Mouse (Mus musculus) fibroblast of lung, adult 2 months (primary cell): ENCODE measurements around the gene Rflna.
A peak's percentile ranks its signal among the peaks of the same experiment; 100 is the strongest.

ENCODE experiments used
- DNase-seq: peaks from one replicate; pipeline ENCODE4 v3.0.0-alpha.2; 2011; ENCODE audit warnings: low read depth

The Rflna gene

DNA sequence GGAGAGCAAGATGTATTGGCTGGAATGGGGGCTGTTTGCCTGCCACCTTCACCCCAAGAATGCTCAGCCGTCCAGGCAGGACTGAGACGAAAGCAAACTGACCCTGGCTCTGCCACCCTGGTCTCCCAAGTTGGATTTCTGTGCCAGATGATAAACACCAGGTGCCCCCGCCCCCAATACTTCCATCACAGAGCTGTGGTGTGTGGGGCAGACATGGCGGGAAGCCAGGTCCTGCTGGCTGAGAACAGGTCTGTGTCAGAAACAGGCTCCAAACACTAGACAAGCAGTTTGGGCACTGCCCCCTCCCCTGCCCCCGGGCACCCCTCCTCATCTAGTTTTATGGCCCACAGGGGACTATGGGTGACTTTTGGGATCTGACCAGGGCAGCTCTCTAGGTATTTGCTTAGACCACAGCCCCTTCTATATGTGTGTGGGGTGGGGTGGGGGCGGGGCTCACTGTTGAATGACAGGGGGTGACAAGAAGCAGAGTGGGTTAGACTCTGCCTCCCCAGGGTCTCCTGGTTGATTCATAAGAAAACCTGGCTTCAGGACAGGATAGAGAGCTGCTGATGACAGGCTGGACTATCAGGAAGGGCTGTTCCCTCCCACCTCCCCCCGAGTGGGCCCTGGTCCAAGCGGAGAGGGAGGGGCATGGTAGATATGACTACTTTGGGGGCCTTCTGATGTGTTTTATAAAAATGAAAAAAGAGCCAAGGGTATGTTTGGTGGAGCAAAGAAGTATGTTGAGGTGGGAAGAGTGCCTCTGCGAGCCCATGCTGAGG, 3.0 kb downstream of the Rflna start:
- peak; percentile 52 for DNase-seq

DNA sequence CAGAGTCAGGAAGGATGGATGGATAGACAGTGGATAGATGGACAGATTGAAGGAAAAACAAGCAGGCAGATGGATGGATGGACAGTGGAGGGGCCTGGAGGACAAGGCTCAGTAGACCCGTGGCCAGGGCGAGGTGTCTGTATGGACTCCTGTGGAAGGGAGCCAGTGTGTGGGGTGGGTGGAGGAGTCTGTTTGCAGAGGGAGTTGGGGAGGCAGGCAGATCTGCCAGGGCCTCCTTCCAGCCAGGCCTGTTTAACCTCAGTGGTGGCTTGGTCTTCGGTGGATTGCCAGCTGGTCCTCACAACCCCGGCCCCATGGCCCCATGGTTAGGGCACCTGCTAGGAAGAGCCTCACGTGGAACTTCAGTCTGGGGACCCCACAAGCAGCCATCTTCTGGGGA, 3.9 kb downstream of the Rflna start:
- DNase-seq = no peak

DNA sequence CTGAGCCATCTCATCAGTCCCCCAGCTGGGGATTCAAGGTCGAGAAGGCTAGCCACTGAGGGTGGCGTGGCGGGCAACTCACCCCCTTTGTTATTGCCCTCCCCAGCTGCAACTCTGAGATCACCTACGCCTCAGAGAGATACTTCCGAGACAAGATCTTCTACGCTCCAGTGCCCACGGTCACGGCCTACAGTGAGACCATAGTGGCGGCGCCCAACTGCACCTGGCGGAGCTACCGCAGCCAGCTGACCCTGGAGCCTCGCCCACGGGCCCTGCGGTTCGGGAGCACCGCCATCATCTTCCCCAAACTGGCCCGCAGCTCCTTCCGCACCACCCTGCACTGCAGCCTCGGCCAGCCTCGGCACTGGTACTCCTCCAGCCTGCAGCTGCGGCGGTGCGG, 8.1 kb downstream of the Rflna start:
- DNase-seq = no peak

DNA sequence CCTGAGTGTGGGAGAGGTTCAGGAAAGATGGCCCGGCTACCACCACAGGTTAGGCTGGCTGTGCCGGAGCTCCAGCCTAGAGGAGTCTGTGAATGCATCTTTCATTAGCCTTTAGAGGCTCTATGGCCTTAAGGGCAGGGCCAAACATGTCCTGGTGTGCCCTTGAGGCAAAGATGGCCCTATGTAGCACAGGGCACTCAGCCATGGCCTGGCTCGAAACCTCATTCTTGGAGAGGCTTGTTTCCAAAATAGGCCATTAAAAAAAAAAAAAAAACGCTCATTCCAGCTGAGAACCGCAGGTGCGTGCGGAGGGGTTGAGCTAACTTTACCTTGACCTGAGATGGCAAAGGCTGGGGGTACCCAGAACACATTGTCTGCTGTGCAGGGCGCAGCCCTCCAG, 8.6 kb downstream of the Rflna start:
- no peak for DNase-seq

DNA sequence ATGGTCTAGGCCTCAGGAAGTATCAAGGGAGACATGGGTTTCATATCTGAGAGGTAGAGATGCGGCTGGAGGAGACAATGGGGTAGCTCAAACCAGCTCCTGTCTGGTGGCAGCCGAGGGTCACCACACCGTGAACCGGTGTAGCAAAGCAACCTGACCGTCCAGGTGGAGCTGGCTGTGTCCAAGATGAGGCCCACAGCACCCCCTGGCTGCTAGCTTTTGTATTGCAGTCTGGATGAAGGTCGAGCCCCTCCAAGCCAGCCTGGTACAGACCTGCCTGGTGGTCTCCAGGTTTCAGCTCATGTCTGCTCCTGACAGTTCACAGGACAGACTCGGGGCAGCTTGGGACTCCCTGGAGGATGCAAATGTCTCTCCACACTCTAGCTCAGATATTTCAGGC, 11.5 kb downstream of the Rflna start:
- DNase-seq = no peak

DNA sequence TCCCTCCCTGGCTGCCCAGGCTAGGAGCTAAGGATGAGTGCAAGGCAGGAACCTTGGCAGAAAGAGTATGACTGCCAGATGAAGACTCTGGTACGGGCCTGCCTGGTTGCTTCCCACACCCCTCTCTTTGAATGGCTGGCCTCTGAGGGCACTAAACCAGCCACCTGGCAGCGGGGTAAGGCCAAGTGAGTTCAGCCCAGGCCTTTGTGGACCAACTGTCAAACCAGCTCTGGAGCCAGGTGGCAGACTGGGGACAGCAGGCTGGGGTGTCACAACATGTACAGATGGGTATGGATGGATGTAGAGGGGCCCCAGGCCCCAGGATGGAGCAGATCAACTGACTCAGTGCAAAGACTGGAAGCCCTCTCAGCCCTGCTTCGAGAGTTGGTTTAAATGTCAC, 12.0 kb downstream of the Rflna start:
- DNase-seq = no peak

DNA sequence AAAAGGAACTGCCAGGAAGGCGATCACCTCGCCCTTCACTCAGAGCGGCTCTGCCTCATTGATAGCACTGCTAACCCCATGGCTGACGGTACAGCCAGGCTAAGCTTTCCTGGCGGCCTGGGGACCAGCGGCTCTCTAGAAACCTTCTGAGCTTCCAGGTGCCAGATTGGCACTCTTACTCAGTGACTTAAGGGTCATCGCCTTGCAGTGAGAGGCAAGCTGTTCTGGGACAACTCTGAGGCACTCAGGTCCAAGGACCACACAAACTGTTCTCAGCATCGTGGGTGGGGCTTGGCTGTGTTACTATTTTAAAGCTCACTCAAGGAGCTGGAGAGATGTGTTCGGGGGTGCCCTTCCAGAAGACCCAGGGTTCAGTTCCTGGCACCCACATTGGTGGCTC, 12.6 kb downstream of the Rflna start:
- no peak for DNase-seq

DNA sequence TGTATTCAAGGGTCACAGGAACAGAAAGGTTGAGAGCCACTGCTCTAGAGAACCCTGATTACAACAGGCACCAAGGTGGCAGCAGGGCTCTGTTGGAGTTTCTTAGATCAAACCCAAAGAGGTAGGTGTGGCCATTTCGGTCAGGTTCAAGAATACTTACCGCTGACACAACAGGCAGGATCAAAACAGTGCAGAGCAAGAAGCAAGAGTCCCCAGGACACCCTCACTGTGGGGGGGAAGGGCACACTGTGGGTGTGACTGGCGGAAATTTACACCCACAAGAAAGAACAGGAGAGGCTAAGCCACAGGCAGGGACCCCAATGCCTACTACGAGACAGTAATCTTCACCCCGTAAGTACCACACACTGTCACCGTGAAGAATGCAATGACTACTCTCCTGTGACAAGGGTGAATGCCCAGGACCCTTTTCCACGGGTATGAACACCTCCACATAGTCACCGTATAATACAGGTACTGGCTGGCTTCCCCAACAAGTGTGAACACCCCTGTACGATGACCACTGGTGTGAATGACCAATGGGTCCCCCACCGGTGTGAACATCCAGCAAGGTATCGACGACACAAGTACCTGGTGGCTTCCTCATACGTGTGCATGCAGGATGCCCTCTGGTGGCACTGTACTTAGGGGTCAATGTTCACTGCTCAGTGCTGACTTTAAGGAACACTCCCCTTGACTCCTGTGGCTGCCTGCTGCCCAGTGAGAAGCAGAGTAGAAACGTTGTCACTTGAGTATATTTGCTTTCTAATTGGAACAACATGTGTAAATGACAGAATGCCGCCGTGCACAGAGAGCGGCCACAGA, 13.6 kb downstream of the Rflna start:
- DNase-seq = no peak

DNA sequence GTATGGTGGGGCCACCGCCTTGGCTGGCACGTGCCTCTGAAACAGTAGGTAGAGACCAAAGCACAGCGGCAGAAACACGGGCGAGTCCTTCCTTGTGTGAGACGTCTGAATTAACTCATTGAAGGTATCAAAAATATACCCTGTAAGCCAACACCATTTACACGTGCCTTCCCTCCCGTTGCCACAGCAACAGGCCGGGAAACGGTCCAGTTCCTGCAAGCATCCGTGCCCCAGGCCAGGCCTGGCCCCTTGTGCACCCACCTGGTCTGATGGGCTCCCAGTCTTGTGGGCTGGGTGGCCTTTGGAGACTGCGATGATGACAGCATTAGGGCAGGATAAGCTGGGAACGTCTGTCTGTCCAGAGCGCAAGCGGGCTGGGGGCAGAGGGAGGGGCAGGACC, 14.3 kb downstream of the Rflna start:
- no peak for DNase-seq

DNA sequence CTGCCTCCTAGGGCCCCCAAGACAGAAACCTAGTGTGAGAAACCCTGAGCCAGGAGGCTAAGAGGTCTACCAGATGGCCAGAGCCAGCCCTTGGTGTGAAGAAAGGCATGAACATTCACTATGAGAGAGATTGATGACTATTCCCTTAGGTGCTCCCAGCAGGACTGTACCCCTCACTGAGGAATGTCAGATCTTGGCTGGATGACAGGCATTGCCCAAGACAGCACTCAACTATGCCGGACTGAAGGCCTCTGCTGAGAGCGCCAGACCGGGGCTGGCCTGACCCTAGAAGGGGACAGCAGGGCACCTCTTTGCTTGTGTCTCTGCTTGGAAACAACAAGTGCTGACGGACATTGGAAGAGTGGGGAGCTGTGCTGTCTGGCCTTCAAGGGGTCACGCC, 16.1 kb downstream of the Rflna start:
- peak; percentile 72 for DNase-seq

DNA sequence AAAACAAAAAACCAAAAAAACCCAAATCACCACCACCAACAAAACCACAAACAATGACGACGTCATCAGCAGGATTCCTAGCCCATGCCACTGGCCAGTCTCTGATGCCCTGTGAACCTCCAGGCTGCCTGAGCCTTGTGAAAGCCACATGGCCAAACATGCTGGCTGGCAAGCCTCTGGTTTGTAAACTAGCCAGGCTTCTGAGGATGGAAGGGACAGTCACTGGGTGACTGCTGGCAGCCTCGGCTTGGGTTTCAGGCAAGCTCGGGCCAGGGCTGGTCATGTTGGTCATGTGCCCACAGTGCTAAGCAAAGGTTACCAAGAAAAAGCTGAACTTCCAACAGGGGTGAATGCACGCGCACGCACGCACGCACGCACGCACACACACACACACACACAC, 18.3 kb downstream of the Rflna start:
- DNase-seq = peak; percentile 83

DNA sequence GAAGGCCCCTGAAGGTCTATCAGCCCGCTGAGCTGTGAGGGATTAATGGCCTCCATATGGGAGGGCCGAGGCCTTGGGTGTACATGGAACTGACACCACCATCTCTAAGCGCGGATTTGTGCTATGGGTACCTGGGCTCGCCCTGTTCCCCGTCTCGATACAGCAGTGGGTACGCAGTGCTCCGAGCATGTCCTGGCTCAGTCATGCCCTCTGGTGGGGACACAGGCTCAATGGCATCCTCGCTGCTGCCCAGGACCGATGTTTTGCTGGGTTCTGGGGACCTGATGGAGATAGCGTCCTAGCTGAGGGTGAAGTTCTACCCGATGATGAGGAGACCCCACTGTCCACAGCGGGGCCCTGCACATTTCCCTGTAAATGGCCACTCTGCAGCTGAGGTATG, 21.0 kb downstream of the Rflna start:
- DNase-seq = no peak

DNA sequence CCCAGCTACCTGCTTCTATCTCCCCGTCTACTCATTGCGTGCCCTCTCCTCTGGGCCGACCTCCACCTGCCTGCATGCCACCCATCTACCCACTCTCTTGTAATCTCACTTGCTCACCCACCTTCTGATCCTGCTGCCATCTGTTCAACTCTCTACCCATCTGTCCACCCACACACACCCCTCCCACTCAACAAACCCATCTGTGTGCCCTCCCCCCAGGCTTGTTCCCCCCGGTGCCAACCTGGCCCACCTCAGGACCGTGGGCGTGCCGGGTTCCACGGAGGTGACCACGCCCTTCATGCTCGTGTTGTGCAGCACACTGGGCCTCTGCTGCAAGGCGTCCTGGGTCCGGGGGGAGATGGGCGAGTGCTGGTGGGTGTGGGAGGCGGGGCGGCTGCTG, 25.4 kb downstream of the Rflna start:
- DNase-seq = no peak

DNA sequence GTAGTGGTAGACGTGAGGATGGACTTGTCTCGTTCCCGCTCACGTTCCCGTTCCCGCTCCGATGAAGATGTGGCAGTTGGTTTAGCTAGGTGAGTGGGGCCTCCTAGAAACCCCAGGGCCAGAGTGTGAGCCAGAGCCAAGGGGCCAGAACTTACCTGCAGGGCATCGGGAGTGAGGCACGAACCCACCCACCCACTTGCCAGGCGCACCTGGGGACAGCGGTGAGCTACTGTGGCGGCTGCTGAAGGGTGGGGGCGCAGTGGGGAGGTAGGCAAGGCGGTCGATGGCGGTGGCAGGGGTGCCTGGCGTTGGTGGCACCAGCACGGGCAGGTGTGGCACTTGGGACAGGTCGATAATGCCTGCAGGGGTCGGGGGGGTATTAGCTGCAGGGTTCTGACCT, 25.9 kb downstream of the Rflna start:
- no peak for DNase-seq

DNA sequence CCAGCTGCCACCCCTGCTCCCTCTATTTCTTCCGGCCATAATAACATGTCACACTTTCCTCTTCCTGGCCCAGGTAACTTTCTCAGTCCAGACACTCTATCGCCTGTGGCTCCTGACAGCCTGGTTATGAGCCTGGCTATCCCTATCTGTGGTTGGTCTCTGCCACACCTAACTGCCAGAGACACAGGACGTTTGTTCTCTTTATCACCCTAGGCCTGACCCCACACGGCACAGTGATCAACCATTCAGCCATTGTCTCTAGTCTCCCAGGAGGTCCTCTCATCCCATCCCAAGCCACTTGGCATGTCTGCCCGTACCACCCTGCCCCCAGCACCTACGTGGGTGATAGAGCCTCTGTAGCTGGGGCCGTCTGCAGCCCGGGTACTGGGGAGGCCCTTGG, 33.5 kb downstream of the Rflna start:
- DNase-seq = no peak

DNA sequence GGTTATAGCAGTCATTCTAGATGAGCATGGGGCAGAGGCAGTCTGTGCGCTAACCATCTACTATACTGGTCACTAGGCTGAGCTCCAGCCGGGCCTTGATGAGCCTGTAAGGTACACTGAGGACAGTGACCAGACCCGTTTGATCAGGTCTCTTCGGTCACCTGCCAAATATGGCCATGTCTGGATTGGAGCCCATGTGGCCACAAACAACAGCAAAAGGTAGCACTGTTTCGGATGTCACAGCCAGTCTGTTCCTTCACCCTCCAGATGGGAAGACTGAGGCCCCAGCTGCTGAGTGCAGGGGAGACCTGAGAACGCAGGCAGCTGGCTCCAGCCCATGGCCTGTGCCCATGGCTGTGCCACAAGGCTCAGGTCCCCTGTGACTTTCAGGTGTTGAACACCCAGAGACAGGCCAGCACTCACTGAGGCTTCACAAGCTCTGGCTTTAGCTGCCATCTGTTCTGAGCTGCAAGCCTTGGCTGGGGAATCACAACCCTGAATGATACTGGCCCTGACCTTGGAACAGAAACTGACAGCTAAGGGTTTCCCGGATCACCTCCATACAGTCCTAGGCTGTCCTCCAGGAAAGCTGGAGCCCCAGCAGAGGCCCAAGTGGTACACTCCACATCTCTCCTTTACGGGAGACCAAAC, 36.5 kb downstream of the Rflna start:
- no peak for DNase-seq

DNA sequence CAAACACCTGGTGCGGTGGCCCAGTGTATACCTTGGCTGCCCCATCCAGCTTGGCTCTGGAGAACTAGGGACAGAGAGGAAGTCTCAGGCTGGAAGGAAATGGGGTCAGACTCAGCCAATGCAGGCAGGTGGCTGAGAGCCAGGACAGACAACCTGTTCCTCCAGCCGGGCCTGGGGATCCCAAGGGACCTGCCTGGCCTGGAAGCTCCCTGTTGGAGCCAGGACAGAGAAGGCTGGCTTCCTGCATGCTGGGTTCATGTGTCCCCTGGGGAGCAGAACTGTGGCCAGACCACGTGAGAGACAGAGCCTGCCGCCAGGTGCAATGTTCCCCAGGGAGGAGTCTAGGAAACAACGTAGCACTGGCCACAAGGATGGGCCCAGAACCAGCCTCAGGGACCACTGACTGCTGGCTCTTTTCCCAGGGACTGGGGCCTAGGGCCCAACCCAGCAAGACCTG, 37.1 kb downstream of the Rflna start:
- peak; percentile 61 for DNase-seq

DNA sequence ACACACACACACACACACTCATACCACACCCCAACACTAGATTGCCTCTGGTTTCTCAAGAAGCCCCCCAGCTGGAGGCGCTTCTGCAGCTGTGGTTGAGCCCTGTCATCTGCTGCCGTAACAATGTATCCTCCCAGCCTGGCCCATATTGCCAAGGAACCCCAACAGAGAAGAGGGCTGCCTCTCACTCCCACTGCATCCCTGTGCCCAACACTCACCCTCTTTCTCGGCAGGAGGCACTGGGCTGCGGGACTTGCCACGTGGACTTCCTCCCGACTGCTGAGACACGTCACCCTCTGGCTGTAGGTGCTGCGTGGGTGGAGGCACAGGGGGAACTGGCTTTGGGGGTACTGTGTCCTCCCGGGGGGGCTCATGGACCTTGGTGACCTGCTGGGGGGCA, 38.6 kb downstream of the Rflna start:
- no peak for DNase-seq

DNA sequence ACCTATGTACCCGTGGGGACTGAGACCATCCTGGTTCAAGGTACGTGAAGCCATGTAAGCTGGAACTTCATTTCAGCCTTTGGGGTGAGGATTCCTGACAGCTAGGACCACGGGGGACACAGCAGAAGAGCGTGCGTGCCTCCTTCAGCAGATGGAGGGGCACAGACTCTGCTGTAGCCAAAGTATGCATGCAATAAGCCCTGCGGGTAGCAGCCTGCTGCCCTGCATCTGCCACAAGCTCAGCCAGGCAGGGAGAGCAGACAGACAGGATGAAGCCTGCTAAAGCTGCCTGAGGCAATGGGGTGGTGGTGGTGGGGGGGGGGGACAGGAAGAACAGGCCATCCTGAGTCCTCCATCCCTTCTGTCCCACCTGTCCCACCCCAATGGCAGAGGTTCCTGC, 40.4 kb downstream of the Rflna start:
- no peak for DNase-seq

DNA sequence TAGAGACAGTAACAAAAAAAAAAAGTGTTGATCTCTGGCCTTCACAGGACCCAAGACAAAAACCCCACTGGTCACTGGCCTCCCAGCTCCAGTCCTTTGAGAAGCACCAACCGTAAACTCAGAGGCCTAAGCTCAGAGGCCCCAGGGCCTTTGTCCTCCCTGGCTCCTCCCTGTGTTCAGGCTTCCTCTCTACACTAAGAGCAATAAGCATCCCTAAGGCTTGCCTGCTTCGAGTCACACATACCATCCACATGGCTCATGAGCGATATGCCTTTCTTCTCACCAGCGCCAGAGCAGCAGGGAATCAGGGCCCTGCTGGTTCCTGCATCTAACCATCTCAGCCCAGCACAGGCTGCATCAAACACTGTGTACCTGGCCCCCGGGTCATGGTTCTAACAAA, 42.2 kb downstream of the Rflna start:
- DNase-seq = no peak

DNA sequence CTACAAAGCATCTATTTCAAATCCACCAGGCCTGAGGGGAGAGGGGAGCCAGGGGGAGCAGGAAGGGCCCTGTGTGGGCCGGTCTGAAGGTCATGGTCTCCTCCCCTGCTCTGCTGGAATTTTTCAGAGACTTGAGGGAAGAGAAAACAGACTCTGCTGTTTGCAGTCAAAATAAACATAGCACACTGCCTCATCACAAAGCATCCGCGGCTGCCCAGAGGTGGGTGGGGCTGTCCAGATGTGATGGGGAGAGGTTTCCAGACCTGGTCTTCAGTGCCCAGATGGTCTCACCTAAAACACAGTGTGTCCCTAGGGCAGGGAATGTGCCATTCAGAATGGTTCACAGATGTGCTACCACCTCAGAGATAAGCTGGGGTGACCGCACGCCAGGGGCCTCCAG, 43.4 kb downstream of the Rflna start:
- DNase-seq = no peak

DNA sequence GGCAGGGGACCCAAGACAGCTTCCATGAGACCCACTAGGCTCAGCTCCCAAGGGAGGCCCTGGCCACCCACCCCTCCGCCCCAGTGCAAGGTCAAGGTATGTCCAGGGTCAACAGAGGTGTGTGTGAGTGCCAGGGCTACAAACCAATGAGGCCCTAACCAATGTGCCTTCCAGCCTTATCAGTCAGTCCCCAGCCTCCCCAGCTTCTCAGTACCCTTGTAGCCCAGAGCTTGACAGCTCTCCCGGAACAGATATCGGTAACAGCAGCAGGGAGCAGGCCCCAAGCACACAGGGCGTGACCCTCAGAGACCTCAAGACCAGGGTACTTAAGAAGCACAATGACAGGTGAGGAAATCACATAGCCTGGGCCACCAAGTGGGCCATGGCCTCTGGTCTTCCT, 46.5 kb downstream of the Rflna start:
- DNase-seq = no peak

DNA sequence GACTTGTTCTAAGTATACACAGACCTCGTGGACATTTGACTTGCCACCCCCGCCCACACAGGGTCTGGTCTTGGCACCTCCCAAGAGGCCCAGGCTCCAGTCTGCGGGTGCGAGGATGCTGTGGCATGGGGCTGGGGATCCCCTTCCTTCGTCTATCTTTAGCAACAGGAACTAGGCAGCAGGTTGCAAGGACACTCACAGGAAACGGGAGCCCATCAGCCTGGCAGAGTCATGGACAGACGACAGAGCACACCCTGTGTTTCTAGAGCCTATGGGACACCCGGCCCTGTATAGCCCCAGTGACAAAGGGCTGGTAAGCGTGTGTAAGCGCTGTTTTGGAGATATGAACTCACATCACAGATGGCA, 49.2 kb downstream of the Rflna start:
- no peak for DNase-seq
